Mouse (Mus musculus) urinary bladder, postnatal 14 days (tissue): ENCODE results near the gene Lpo.

Experiments used
- DNase-seq: peaks from one replicate; pipeline ENCODE4 v3.0.0; 2021; ENCODE audit warnings: low spot score

Gene Lpo

DNA sequence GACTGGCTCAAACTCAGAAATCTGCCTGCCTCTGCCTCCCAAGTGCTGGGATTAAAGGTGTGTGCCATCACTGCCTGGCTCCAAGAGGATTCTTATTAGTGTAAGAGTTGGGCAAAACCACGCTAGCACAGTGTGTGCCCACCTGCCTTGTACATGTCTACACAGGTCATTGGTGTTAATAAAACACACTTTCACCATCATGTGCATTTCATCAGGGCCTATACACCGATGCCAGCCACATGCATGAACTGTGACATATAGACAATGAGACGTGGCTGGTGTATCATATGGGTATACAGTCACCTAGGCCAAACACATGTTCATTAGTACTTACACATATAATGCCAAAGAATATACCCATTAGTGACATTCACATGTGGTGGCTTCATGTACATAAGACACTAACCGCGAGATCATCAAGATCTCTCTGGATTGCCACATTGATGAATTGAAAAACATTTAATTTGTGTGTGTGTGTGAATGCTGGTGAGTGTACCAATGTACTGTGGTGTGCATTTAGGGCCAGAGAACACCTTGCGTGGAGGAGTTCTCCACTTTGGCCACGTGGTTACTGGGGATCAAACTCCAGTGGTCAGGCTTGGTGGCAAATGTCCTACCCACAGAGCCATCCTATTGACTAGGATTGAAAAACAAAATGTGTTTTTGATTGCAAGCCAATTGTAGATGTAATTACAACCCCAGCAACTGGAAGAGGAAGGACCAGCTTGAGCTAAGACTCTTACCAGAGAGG lies 69.8 kb downstream of the Lpo start:
- DNase-seq: no peak

DNA sequence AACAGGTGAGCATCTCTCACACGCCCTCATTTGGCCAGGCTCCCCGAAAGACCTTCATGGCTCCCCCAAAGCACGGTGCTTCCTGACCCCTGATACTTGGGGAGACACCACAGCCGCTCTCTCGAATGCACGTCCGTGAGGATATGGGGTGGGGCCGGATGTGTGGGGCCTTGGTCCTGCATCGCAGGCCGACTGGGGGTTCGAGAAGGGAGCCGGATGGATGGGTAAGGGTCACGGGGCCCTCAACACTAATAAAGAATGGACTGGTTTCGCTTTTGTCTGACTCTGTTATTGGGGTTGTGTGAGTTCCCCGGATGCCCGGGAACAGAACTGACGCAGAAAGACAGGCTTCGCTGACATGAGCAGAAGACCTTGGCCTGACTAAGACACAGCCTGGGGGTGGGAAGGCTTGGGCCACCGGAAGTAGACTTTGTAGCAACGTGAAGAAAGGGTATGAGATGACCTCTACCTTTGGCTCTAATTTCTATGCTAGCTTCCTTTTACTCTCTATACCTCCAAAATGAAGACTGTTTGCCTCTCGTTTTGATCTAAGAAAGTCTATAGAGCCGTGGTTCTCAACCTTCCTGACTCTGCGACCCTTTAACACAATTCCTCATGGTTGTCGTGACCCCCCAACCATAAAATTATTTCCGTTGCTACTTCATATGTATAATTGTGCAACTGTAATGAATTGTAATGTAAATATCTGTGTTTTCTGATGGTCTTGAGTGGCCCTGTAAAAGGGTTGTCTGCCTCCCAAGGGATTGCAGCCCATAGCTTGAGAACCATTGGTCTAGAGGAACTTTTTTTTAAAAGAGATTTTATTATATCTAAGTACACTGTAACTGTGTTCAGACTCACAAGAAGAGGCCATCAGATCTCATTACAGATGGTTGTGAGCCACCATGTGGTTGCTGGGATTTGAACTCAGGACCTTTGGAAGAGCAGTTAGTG lies 70.8 kb downstream of the Lpo start:
- DNase-seq: no peak
